Mouse (Mus musculus): Measurements from ENCODE around the gene Vmn1r179. TPM values are rescaled to one million over a fixed set of nuclear protein-coding genes. Genes with fewer than 3 reads are reported as not detected.
"Not testable (repeated sequence)": the region's sequence is repeated elsewhere in the genome, so short reads cannot be mapped to it uniquely, and the experiment has no call there.

Vmn1r179 gene
- total RNA-seq (2021): not detected

DNA sequence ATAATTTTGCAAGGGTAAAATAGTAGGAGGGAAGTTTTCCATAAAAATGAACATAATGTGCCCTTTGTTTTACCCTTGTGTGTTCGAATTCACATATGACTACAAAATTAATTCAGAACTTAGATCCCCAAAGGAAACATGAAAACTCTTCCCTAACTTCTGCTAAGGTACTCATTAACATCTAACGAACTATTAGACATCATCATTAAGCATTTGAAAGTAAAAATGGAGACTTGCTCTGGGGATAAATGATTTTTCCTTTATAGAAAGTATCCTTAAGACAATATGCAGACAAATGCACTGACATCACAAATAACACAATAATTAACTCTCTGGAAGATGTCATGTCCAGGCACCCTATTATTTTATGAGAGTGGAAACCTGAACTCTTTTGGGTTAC lies at the start of gene Vmn1r179:
Gene Vmn1r179, plus strand, starts transcription at position 301 of the 400 bp plus-strand sequence.
- intact Hi-C loops (cut with DNase I): no loop called here
- DNase-seq (ENCODE audit: low spot score in 2 of 2): no peak

- DNase-seq (ENCODE audit: low spot score in 2 of 2): no peak
- intact Hi-C loops (cut with DNase I): no loop called here
Observed at GRCm38 (mm10) chr7:23891709-23892108, 35.1 kb upstream of the Vmn1r179 start, which contains the start of gene Vmn1r178. Vmn1r178 (plus strand) TSS chr7:23892009.

DNA sequence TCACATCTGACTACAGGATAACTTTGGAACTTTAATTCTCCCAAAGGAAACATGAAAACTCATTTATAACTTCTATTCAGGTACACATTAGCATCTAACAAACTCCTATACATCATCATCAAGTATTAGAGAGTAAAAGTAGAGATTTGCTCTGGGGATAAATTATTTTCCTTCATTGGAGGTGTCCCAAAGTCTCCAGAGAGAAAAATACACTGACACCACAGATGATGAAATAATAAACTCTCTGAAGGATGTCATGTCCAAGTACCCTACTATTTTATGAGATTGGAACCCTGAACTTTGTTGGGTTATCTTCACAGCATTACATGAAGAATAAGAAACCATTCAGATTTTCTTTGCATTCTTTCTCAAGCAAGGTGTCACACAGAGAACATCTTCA lies 23.6 kb downstream of the Vmn1r179 start, which contains the start of gene Vmn1r180:
Gene Vmn1r180, plus strand, starts transcription at position 301 of the 400 bp plus-strand sequence.
- intact Hi-C loops (cut with DNase I): no loop called here

GRCm38 (mm10) chr7:23968044-23968443 lies 41.3 kb downstream of the Vmn1r179 start:
- intact Hi-C loops (cut with DNase I): loop anchor here (10.0 kb wide), 1 partner anchor 327 kb away; no protein-coding TSS in a partner anchor
- DNase-seq (ENCODE audit: low spot score in 2 of 2): peak in 1 of 2 experiments; percentile 4

More for the DNA sequence above, 23.6 kb downstream of the Vmn1r179 start, which contains the start of gene Vmn1r180:
- no peak for DNase-seq (ENCODE audit: low spot score in 2 of 2)

DNA sequence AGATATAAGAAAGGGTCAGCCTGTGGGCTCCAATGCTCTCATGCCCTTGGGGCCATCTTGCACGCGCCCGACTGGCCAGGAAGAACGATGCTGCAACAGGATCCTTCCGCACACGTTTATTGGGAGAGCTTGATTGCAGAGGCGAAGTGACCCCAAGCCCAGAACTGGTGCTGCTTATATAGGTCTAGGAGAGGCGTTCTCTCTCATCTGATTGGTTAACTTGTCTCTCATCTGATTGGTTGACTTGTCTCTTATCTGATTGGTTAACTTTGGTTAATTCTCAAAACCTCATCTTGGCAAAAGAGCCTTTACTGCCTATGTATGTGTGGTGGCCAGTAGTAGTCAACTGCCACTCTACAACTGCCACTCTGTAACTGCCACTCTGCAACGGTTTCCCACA lies 47.5 kb downstream of the Vmn1r179 start, which contains the start of gene Vmn1r181:
Gene Vmn1r181, plus strand, starts transcription at position 301 of the 400 bp plus-strand sequence.
- DNase-seq (ENCODE audit: low spot score in 2 of 2); intact Hi-C loops (cut with DNase I): not testable (repeated sequence)

Other genes starting within 250 kb of the Vmn1r179 start
- not detected for gene Vmn1r173, start 226.3 kb upstream of the Vmn1r179 start, total RNA-seq (2021)
- gene Vmn1r174, start 174.7 kb upstream of the Vmn1r179 start, total RNA-seq (2021): not detected
- not detected for gene Vmn1r175, start 116.3 kb upstream of the Vmn1r179 start, total RNA-seq (2021)
- gene Vmn1r176, start 89.6 kb upstream of the Vmn1r179 start, total RNA-seq (2021): not detected
- not detected for gene Vmn1r177, start 60.5 kb upstream of the Vmn1r179 start, total RNA-seq (2021)
- gene Vmn1r178, start 35.0 kb upstream of the Vmn1r179 start, total RNA-seq (2021): not detected
- gene Vmn1r180, start 23.7 kb downstream of the Vmn1r179 start, total RNA-seq (2021): not detected
- not detected for gene Vmn1r181, start 47.6 kb downstream of the Vmn1r179 start, total RNA-seq (2021)
- not detected for gene V1rd19, start 74.7 kb downstream of the Vmn1r179 start, total RNA-seq (2021)
- gene Vmn1r183, start 126.3 kb downstream of the Vmn1r179 start, total RNA-seq (2021): not detected
- gene Zfp180, start 154.9 kb downstream of the Vmn1r179 start, total RNA-seq (2021): 10 to 100 TPM; 42.8 to 54.9 TPM
- gene Zfp112, start 185.3 kb downstream of the Vmn1r179 start, total RNA-seq (2021): 10 to 100 TPM in 1 of 2 experiments, 1 to 10 TPM in 1; 8.9 to 13.0 TPM
- 10 to 100 TPM; 20.5 to 23.5 TPM for gene Zfp235, start 207.2 kb downstream of the Vmn1r179 start, total RNA-seq (2021)
- 1 to 10 TPM; 3.3 to 4.3 TPM for gene Zfp114, start 248.1 kb downstream of the Vmn1r179 start, total RNA-seq (2021)

Measured in left cerebral cortex, postnatal 36 days (tissue).